Mouse (Mus musculus) lung, postnatal 36 days (tissue): Measurements from ENCODE around the gene Lurap1l.
"Not testable (repeated sequence)": the region's sequence is repeated elsewhere in the genome, so short reads cannot be mapped to it uniquely, and the experiment has no call there.

Source experiments
- DNase-seq: peaks from one replicate; pipeline ENCODE4 v3.0.0; 2022; ENCODE audit warnings: mixed read lengths

The Lurap1l gene

GRCm38 (mm10) chr4:80910481-80910870 lies at the start of gene Lurap1l:
Lurap1l (plus strand) TSS chr4:80910646.
- peak; percentile 81 for DNase-seq

- DNase-seq = no peak
Observed at GRCm38 (mm10) chr4:80862962-80863361, 47.5 kb upstream of the Lurap1l start.

GRCm38 (mm10) chr4:80863906-80864305 lies 46.5 kb upstream of the Lurap1l start:
- no peak for DNase-seq

GRCm38 (mm10) chr4:80864511-80864922 lies 45.9 kb upstream of the Lurap1l start:
- peak; percentile 7 for DNase-seq

- DNase-seq = peak; percentile 11
Observed at GRCm38 (mm10) chr4:80866065-80866464, 44.4 kb upstream of the Lurap1l start.

- DNase-seq = no peak
Observed at GRCm38 (mm10) chr4:80869598-80869997, 40.8 kb upstream of the Lurap1l start.

GRCm38 (mm10) chr4:80872847-80873644 lies 37.4 kb upstream of the Lurap1l start:
- DNase-seq = peak; percentile 64

- DNase-seq = no peak
Observed at GRCm38 (mm10) chr4:80874121-80874859, 36.2 kb upstream of the Lurap1l start.

- peak; percentile 19 for DNase-seq
Observed at GRCm38 (mm10) chr4:80875055-80875454, 35.4 kb upstream of the Lurap1l start.

GRCm38 (mm10) chr4:80881996-80882599 lies 28.3 kb upstream of the Lurap1l start:
- no peak for DNase-seq

- DNase-seq = no peak
Observed at GRCm38 (mm10) chr4:80886631-80887030, 23.8 kb upstream of the Lurap1l start.

GRCm38 (mm10) chr4:80891004-80891403 lies 19.4 kb upstream of the Lurap1l start:
- no peak for DNase-seq

GRCm38 (mm10) chr4:80895278-80895894 lies 15.1 kb upstream of the Lurap1l start:
- DNase-seq = peak; percentile 81

- DNase-seq = no peak
Observed at GRCm38 (mm10) chr4:80906726-80907125, 3.7 kb upstream of the Lurap1l start.

- peak; percentile 40 for DNase-seq
Observed at GRCm38 (mm10) chr4:80907973-80908372, 2.5 kb upstream of the Lurap1l start.

GRCm38 (mm10) chr4:80908902-80909301 lies 1.5 kb upstream of the Lurap1l start:
- no peak for DNase-seq

GRCm38 (mm10) chr4:80910871-80911701 lies 640 bp downstream of the Lurap1l start:
- DNase-seq = peak; percentile 27

GRCm38 (mm10) chr4:80911706-80912540 lies 1.5 kb downstream of the Lurap1l start:
- DNase-seq = peak; percentile 91

GRCm38 (mm10) chr4:80915211-80915610 lies 4.8 kb downstream of the Lurap1l start:
- DNase-seq = peak; percentile 16

GRCm38 (mm10) chr4:80916695-80917094 lies 6.2 kb downstream of the Lurap1l start:
- DNase-seq = no peak

- DNase-seq = not testable (repeated sequence)
Observed at GRCm38 (mm10) chr4:80917128-80917527, 6.7 kb downstream of the Lurap1l start.
